Mouse (Mus musculus): Measurements from ENCODE around the gene Kdm4a. TPM values are rescaled to one million over a fixed set of nuclear protein-coding genes. Genes with fewer than 3 reads are reported as not detected.

The Kdm4a gene
- polyA plus RNA-seq, 1 experiment from 2014 or later = 42.1 TPM

DNA sequence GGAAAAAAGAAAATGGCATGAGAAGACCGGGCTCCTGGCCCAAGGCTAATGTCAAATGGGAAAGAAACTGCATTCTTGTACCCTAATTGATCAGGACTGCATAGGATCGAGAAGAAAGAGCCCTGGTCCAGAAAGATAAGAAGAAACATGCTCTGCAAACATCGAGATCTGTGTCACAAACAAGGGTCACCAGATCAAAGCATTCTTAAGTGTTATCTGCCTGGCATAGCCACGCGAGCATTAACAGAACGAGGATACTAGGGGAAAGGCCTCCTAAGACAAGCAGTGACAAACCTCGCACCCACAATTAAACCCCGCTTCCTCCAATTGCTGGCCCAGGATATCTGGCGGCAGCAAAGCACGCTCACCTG lies 31.5 kb downstream of the Kdm4a start:
- Histone ChIP-seq H3K4me2 (ENCODE audit: low read length) (no peak overlapping the region), H3K4me3 (ENCODE audit: low read depth, low read length) (no peak overlapping the region), H3K9ac (ENCODE audit: low read depth, low read length) (no peak overlapping the region), H3K27me3 (ENCODE audit: control insufficient read depth, insufficient read depth, low read depth, low read length) (no peaks in the 10 kb centered on the region), H3K4me1 (ENCODE audit: control insufficient read depth, insufficient read depth, low read length) (no peaks in the 10 kb centered on the region), H3K36me3 (ENCODE audit: control insufficient read depth, insufficient read depth, low read length) (peaks cover 67% of the 10 kb centered on the region), H3K9me3 (replicated peaks; ENCODE audit: control insufficient read depth, low read length, poor library complexity, severe bottlenecking) (no peaks in the 10 kb centered on the region), H3K27ac (ENCODE audit: low read length) (no peak overlapping the region)
- 90% methylated on average over 10 of the region's 10 CpGs for WGBS
- ATAC-seq = no peak

DNA sequence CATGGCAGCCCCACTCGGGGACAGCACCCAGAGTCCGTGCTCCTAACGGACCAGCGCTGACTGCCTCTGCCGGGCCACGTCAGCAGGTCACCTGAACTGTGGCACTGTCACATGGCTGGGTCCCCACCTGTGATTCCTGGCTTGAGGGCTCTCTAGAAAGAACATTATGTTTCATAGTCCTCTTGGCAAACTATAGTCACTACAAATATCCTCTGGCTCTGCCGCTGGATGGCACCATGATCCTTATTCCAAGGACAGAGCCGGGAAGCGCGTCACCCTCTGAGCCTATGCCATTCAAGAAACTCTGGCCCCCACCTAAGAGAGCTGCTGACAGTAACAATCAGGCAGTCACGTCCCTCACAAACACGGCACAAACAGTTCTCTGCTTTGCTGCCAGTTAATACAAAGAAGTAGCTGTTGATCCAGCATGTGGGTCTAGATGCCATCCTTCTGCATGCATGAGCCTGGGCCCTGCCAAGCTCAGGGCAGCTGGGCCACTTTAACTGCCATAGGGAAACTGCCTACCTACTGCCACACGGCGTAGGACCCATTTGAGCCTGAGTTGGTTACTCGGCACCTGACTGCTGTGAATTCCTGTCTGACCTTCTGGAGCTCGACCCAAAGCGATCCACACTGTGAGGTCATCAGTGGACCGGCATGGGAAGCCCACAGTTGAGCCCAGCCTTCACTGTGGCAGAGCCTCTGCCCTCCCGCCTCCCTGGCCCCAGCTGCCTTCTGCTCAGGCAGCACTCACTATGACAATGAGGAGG lies 32.1 kb downstream of the Kdm4a start:
- 93% methylated on average over 19 of the region's 19 CpGs for WGBS
- Histone ChIP-seq H3K4me3 (ENCODE audit: low read depth, low read length) (no peak overlapping the region), H3K9me3 (replicated peaks; ENCODE audit: control insufficient read depth, low read length, poor library complexity, severe bottlenecking) (no peaks in the 10 kb centered on the region), H3K4me1 (ENCODE audit: control insufficient read depth, insufficient read depth, low read length) (no peaks in the 10 kb centered on the region), H3K27ac (ENCODE audit: low read length) (no peak overlapping the region), H3K9ac (ENCODE audit: low read depth, low read length) (no peak overlapping the region), H3K36me3 (ENCODE audit: control insufficient read depth, insufficient read depth, low read length) (peaks cover 64% of the 10 kb centered on the region), H3K4me2 (ENCODE audit: low read length) (no peak overlapping the region), H3K27me3 (ENCODE audit: control insufficient read depth, insufficient read depth, low read depth, low read length) (no peaks in the 10 kb centered on the region)
- ATAC-seq = no peak

DNA sequence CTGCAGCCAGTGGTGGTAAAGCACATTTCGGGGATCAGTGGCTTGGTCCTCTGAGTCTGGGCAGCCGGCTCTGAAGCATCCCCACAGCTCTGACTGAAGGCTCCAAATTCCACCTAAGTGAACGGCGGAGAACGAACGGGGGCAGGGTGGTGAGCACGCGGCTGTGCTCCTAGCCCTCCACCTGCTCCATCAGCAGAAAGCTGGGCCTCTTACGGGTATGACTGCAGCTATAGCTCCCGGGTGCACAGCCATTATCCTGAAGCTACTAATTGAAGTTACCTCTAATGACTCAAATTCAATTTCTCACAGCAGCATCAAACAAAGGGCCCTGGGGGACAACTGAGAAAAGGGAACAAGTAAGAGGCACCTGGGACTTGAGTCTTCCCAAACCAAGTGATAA lies 32.8 kb downstream of the Kdm4a start:
- 91% methylated on average over 10 of the region's 10 CpGs for WGBS
- Histone ChIP-seq H3K9me3 (replicated peaks; ENCODE audit: control insufficient read depth, low read length, poor library complexity, severe bottlenecking) (no peaks in the 10 kb centered on the region), H3K9ac (ENCODE audit: low read depth, low read length) (no peak overlapping the region), H3K4me3 (ENCODE audit: low read depth, low read length) (no peak overlapping the region), H3K27me3 (ENCODE audit: control insufficient read depth, insufficient read depth, low read depth, low read length) (no peaks in the 10 kb centered on the region), H3K36me3 (ENCODE audit: control insufficient read depth, insufficient read depth, low read length) (peaks cover 60% of the 10 kb centered on the region), H3K4me2 (ENCODE audit: low read length) (no peak overlapping the region), H3K27ac (ENCODE audit: low read length) (no peak overlapping the region), H3K4me1 (ENCODE audit: control insufficient read depth, insufficient read depth, low read length) (no peaks in the 10 kb centered on the region)
- no peak for ATAC-seq

DNA sequence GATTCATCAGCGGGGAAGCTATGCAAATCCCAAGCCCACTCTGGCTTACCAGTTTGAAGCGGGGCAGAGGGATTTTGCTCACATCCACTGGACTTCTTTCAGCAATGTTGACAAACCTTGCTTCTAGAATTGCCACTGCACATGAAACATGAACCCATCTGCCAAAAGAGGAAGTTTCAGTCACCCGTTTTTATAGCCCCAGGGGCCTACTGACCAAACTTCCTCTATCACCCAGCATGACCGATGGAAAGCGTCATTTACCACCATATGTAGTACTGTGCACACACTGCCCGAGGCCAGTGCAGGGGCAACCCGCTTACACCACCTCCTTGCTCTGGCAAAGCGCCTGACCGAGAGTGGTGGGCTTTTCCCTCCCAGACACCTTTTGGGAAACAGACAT lies 35.5 kb downstream of the Kdm4a start:
- Histone ChIP-seq H3K4me1 (ENCODE audit: control insufficient read depth, insufficient read depth, low read length) (no peaks in the 10 kb centered on the region), H3K27ac (ENCODE audit: low read length) (no peak overlapping the region), H3K27me3 (ENCODE audit: control insufficient read depth, insufficient read depth, low read depth, low read length) (no peaks in the 10 kb centered on the region), H3K4me2 (ENCODE audit: low read length) (no peak overlapping the region), H3K36me3 (ENCODE audit: control insufficient read depth, insufficient read depth, low read length) (peaks cover 60% of the 10 kb centered on the region), H3K4me3 (ENCODE audit: low read depth, low read length) (no peak overlapping the region), H3K9me3 (replicated peaks; ENCODE audit: control insufficient read depth, low read length, poor library complexity, severe bottlenecking) (no peaks in the 10 kb centered on the region), H3K9ac (ENCODE audit: low read depth, low read length) (no peak overlapping the region)
- WGBS = 92% methylated on average over 9 of the region's 9 CpGs
- no peak for ATAC-seq

DNA sequence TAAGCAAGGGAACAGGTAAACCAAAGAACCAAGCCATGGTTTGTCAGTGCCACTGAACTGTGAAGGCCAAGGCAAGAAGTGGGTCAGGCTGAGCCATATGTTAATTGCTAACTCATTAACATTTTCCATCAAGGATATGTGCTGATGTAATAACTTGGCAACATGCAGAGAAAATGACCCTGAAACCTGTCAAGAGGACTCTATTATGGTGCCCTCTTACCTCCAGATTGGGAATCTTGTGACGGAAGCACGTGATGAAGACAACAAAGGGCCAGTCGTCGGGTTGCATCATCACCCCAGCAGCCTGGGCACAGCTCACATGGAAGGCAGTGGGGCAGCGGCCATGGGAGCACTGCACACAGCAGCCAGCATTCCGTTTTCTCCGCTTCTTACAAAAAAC lies 36.2 kb downstream of the Kdm4a start:
- no peaks in the 10 kb centered on the region for H3K9me3 ChIP-seq (replicated peaks; ENCODE audit: control insufficient read depth, low read length, poor library complexity, severe bottlenecking)
- H3K4me3 ChIP-seq (ENCODE audit: low read depth, low read length) = no peak overlapping the region
- no peaks in the 10 kb centered on the region for H3K4me1 ChIP-seq (ENCODE audit: control insufficient read depth, insufficient read depth, low read length)
- H3K27me3 ChIP-seq (ENCODE audit: control insufficient read depth, insufficient read depth, low read depth, low read length) = no peaks in the 10 kb centered on the region
- ATAC-seq = no peak
- WGBS = 89% methylated on average over 7 of the region's 7 CpGs
- no peak overlapping the region for H3K9ac ChIP-seq (ENCODE audit: low read depth, low read length)
- peaks cover 58% of the 10 kb centered on the region for H3K36me3 ChIP-seq (ENCODE audit: control insufficient read depth, insufficient read depth, low read length)
- H3K27ac ChIP-seq (ENCODE audit: low read length) = no peak overlapping the region
- H3K4me2 ChIP-seq (ENCODE audit: low read length) = no peak overlapping the region

DNA sequence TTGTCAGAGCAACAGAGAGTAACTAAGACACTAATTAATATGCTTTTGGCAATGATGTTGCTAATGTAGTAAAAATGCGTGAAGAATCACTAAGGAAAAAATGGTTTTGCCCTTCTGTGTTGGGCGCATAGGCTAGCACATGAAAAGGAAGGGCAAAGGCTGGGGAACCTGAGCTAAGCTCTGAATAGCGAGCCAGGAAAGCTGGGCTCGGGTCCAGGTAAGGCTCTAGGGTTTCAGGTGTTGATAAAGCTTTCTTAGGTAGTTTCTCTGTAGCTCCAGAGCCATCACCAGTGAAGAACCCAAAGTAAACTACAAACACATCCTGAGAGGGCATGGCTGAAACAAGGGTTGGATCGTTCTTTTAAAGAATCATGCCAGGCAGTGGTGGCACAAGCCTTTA lies 38.3 kb downstream of the Kdm4a start:
- H3K27me3 ChIP-seq (ENCODE audit: control insufficient read depth, insufficient read depth, low read depth, low read length) = no peaks in the 10 kb centered on the region
- H3K4me2 ChIP-seq (ENCODE audit: low read length) = no peak overlapping the region
- H3K9ac ChIP-seq (ENCODE audit: low read depth, low read length) = no peak overlapping the region
- no peaks in the 10 kb centered on the region for H3K4me1 ChIP-seq (ENCODE audit: control insufficient read depth, insufficient read depth, low read length)
- H3K27ac ChIP-seq (ENCODE audit: low read length) = no peak overlapping the region
- 95% methylated on average over 5 of the region's 5 CpGs for WGBS
- H3K36me3 ChIP-seq (ENCODE audit: control insufficient read depth, insufficient read depth, low read length) = peaks cover 43% of the 10 kb centered on the region
- no peak for ATAC-seq
- no peak overlapping the region for H3K4me3 ChIP-seq (ENCODE audit: low read depth, low read length)
- H3K9me3 ChIP-seq (replicated peaks; ENCODE audit: control insufficient read depth, low read length, poor library complexity, severe bottlenecking) = no peaks in the 10 kb centered on the region

DNA sequence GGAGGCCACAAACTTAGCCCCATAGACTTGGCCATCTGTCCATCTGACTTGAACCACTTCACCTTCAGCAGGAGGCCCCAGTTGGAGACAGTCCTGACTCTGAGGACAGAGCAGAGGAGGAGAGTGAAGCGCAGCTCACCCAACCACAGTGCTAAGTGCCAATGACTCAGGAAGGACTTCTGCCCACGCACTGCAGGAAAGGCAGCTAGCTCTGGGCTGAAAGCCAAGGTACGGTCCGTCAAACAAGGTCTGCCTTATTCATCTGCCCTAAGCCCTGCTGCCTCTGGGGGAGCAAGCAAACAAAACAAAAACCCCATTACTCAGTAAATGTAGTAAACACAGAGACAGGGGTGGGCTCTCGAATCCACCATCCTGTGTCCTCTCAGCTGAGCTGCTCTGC lies 41.0 kb downstream of the Kdm4a start:
- H3K4me2 ChIP-seq (ENCODE audit: low read length) = no peak overlapping the region
- no peak overlapping the region for H3K4me3 ChIP-seq (ENCODE audit: low read depth, low read length)
- H3K27ac ChIP-seq (ENCODE audit: low read length) = no peak overlapping the region
- no peaks in the 10 kb centered on the region for H3K9me3 ChIP-seq (replicated peaks; ENCODE audit: control insufficient read depth, low read length, poor library complexity, severe bottlenecking)
- H3K27me3 ChIP-seq (ENCODE audit: control insufficient read depth, insufficient read depth, low read depth, low read length) = no peaks in the 10 kb centered on the region
- peaks cover 22% of the 10 kb centered on the region for H3K36me3 ChIP-seq (ENCODE audit: control insufficient read depth, insufficient read depth, low read length)
- H3K9ac ChIP-seq (ENCODE audit: low read depth, low read length) = no peak overlapping the region
- WGBS = 65% methylated on average over 5 of the region's 5 CpGs
- no peak for ATAC-seq
- H3K4me1 ChIP-seq (ENCODE audit: control insufficient read depth, insufficient read depth, low read length) = peaks cover 6% of the 10 kb centered on the region

DNA sequence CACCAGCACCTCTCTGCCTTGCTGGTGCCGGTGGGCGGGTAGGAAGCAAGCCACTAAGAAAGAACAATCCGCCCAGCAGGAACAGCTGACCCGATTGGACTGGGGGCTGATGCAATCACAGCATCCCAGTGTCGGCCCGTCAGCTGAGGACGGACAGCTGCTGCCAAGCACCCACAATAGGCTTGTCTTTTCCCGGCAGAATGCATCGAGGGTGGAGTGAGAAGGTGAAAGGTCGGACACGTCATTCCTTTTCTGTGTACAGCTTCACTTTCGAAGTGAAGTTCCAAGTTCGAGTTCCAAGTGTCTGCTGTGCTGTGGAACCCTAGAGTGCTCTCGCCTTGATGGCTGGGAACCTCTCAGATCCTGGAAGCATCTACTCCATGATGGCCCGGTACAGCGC lies 42.0 kb downstream of the Kdm4a start:
- Histone ChIP-seq H3K36me3 (ENCODE audit: control insufficient read depth, insufficient read depth, low read length) (peaks cover 21% of the 10 kb centered on the region), H3K27ac (ENCODE audit: low read length) (no peak overlapping the region), H3K4me3 (ENCODE audit: low read depth, low read length) (no peak overlapping the region), H3K9me3 (replicated peaks; ENCODE audit: control insufficient read depth, low read length, poor library complexity, severe bottlenecking) (no peaks in the 10 kb centered on the region), H3K4me2 (ENCODE audit: low read length) (no peak overlapping the region), H3K4me1 (ENCODE audit: control insufficient read depth, insufficient read depth, low read length) (peaks cover 14% of the 10 kb centered on the region), H3K9ac (ENCODE audit: low read depth, low read length) (no peak overlapping the region), H3K27me3 (ENCODE audit: control insufficient read depth, insufficient read depth, low read depth, low read length) (no peaks in the 10 kb centered on the region)
- WGBS = 85% methylated on average over 16 of the region's 16 CpGs
- ATAC-seq = no peak

DNA sequence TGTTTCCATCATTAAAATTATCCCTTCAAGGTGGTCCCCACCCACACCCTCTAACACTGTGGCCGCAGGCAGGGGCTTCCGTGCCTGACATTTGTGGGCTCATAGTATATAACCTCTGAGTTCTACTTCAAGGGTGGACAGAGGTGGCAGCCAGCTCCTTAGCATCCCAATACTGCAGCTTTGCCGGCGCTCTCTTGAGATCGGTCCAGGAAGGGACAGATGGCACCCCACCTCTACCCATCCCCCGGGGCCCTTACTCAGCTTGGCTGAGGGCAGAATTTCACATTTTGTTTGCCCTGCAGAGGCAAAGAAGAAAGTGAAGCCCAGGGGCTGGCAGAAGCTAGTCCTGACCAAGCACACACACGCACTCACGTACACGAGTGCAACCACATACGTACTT lies 42.5 kb downstream of the Kdm4a start:
- Histone ChIP-seq H3K36me3 (ENCODE audit: control insufficient read depth, insufficient read depth, low read length) (peaks cover 21% of the 10 kb centered on the region), H3K4me2 (ENCODE audit: low read length) (no peak overlapping the region), H3K9me3 (replicated peaks; ENCODE audit: control insufficient read depth, low read length, poor library complexity, severe bottlenecking) (no peaks in the 10 kb centered on the region), H3K27me3 (ENCODE audit: control insufficient read depth, insufficient read depth, low read depth, low read length) (no peaks in the 10 kb centered on the region), H3K4me3 (ENCODE audit: low read depth, low read length) (no peak overlapping the region), H3K9ac (ENCODE audit: low read depth, low read length) (no peak overlapping the region), H3K4me1 (ENCODE audit: control insufficient read depth, insufficient read depth, low read length) (peaks cover 14% of the 10 kb centered on the region), H3K27ac (ENCODE audit: low read length) (no peak overlapping the region)
- ATAC-seq = no peak
- 98% methylated on average over 10 of the region's 10 CpGs for WGBS

All from midbrain, embryonic 16.5 days (tissue).